Mouse (Mus musculus) lung, postnatal 0 days (tissue): ENCODE data around the gene Atp2c2.

Source experiments
- CTCF ChIP-seq: IDR thresholded peaks from 2 replicates; pipeline ENCODE4 v1.5.1; 2016; ENCODE audit warnings: antibody characterized with exemption, mild to moderate bottlenecking
- EP300 ChIP-seq: IDR thresholded peaks from 2 replicates; pipeline ENCODE4 v1.6.1; 2016; ENCODE audit warnings: antibody characterized with exemption, mild to moderate bottlenecking, control low read depth

DNA sequence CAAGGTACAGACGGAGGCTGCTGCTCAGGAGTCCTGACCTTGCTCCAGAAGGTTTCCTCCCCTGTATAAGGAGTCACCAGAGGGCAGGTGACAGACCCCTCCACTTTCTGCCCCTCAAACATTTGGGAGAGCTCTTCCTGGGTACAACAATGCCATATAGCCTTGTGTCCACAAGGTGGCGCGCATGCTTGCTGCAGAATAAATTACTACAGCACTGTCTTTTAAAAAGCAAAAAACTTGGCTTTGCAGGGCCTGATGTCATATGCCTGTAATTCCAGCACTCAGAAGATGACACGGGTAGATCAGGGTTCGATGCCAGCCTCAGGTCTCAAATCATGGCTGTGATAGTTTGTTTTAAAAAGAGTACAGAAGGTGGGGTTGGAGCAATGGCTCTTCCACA, 82.9 kb downstream of the Atp2c2 start:
- peak; percentile 97 for TF ChIP-seq CTCF
- TF ChIP-seq EP300 = no peak
